Mouse (Mus musculus): ENCODE measurements around the gene 9230104L09Rik. TPM values are rescaled to one million over a fixed set of nuclear protein-coding genes. Genes with fewer than 3 reads are reported as not detected.
A peak's percentile ranks its signal among the peaks of the same experiment; 100 is the strongest.

Gene 9230104L09Rik
- polyA plus RNA-seq, 1 experiment from 2014 or later, result 0.22 TPM

DNA sequence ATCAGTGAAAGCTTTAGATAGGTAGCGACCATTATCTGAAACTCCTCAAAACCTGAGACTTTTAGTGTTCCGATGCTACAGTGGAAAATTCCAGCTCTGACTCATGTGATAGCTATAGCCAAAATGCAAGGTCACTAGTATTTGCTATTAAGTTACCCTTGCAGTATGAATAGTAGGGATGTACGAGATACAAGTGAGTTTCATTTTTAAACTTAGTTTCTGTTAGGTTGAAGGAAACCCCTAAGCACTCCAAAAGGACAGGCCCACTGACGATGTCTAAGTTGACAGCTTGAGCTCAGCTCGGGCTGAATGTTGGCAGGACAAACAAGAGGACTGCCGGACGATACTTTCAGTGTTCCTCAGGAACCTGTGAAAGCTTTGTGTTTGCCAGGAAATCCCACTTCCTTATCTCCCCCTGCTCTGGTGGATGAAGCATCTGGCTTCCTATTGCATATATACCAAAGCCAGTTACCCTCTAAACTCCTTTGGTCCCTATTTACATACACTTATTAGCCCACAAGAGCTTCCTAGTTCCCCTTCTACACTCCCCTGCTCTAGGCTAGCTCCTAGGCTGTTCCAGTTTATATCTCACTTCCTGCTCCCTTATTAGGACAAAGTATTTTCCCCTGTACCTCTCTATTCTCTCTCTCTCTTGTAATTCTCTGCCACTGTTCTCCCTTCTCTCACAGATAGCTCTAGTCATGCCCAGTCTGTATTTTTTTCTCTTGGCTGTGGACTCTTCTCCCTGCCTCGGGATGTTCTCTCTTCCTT is 8.0 kb downstream of the 9230104L09Rik start:
- DNase-seq (ENCODE audit: low spot score), result no peak

DNA sequence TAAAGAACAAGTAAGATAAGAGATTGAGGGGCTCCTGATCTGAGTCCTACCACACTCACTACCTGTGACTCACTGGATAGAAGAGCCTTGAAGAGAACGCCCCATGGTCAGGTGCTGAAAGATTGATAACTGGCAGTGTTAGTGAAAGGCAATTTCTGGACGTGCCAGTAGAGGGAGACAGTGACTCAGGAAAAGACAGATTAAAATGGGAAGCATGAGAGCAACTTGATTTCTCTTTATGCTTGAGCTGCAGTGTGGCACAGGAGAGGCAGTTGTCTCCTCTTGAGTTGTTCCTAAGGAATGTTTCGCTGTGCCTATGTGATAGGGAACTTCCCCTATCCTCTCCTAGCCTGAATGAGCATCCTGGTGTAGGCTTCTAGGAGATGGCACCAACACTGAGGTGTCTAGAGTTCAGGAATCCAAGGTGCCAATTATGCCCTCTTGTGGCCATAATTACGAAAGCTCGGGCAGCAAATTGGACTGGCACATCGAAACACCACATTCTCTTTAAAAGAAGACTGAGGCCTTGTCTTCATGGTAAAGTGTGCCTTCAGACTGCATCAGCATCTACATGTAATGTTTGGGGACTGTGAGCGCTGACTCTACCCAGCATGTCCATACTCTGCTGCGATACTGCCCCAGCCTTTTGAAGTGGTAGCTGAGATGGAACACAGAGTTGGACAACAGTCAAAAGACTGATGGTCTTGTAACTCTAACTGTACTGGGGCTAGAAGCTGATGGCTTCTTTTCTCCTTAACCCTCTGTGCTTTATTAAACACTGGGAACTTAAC is 13.5 kb downstream of the 9230104L09Rik start:
- DNase-seq (ENCODE audit: low spot score), result peak; percentile 48

DNA sequence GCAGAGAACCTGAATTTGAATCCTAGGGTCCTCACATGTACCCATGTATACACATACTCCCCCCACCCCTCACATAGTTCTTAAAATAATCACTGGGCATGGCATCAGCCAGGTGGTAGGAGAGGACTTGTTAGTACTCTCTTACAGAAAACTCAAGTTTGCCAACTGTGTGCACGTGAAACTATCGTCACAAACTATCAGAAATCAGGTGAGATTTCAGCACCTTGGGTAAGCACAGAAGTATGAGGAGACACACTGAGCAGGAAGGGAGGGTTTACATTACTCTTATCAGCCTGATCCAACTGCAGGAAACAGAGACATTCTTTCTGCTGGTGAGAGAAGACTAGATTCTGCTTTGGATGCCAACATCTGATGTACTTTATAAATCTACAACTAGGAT is 25.6 kb downstream of the 9230104L09Rik start:
- DNase-seq (ENCODE audit: low spot score), result no peak

DNA sequence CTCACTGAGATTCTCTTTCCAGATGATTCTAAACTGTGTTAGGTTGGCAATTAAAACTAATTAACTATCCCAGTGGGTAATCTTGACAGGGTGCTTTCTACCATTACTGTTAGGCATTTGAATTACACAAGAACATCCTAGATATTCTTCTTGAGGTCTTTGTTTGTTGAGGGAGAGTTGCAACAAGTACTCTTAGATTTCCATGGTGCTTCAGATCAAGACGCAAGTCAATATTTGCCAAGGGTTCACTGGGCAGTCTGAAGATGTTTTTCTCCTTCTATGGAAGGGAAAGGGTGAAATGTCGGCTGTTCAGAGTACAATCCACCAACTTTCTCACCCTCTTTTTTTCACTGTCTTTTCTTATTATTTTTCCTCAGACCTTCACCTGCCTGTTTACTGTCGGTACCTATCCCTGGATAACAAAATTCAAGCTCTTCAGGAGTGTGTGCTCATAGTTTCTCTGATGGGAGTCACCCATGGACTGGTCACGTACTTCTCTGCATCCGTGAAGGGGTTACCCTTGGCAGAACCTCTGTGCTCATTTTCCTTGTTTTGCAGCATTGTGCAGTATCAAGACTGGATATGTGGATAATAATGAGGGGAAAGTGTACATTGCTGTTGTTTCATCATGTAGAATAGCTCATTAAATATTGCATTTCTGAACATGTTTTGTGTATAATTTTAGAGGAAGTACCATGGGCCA is 26.6 kb downstream of the 9230104L09Rik start:
- DNase-seq (ENCODE audit: low spot score), result no peak

DNA sequence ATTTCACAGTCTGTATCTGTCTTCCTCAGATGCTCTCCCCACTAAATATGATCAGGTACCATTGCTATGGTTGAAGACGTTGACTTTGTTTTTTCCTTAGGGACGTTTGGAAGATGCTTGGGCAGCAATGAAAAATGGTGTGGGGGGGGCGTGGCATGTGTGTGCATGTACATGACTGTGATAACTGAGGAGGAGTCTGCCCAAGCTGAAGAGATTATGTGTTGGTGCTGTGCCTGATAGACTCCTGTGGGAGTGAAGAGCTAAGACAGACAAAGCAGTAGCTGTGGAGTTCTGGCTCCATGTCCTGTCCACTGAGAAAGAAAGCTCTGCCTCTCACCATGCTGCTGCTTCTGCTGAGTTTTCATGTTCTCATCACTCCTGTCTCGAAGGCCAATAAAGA is 29.9 kb downstream of the 9230104L09Rik start, which contains the start of gene Cst9:
TSS of gene Cst9 (plus strand) at position 236 of the 400 bp plus-strand sequence.
- no peak for DNase-seq (ENCODE audit: low spot score)

DNA sequence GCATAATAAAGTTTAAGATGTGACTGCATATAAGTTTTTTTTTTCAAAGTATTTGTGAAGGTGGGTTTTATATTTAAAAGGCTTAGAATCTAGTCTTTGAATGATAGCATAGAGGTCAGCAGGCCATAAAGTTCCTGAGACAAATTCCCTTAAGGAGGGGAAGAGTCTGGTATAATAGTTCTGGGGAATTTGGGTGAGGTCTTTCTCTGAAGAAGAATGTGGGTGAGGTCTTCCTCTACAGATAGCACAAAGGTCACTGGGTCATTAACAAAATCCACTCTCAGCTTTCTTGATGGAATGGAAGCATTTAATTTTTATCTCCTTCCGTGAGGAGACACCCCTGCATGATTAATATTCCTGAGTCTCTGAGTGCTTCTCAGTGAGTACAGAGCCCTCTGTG is 38.9 kb downstream of the 9230104L09Rik start:
- no peak for DNase-seq (ENCODE audit: low spot score)

DNA sequence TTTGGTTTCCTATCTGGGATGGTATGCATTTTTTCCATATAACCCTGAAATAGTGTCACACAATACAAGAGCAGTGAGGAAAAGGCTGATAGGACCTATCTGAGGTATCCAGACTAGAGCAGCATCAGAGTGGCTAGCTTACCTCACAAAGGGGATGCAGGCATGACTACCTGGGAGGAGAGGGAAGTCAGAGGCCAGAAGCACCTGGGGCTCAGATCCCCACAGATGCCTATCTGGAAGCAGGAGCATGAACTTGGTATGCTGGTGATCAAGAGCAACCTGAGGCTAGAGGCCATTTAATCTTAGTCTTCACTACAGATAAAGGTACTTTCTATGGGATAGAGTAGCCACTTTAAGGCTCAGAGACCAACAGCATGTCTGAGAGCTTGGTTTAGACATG is 44.9 kb downstream of the 9230104L09Rik start, which contains the start of gene Cst13:
TSS of gene Cst13 (plus strand) at position 173 of the 400 bp plus-strand sequence.
- DNase-seq (ENCODE audit: low spot score), result no peak

DNA sequence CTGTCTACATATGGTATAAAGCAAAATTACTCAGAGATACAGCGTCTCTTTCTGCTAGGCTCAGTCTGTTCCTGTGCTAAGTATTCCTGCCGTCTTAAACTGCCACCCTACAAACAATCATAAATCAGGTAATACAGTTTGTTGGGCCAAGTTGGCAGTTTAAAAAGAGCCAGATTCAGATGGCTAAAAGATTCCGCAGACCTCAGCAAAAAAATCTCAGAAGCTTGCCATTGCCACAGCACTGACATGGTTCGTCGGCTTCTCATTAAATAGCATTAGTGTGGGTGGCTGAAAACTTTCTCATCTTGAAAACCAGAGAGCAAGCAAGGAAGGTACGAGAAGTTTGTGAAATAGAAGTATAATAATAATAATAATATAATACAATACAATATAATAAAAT is 58.1 kb downstream of the 9230104L09Rik start:
- DNase-seq (ENCODE audit: low spot score), result no peak

DNA sequence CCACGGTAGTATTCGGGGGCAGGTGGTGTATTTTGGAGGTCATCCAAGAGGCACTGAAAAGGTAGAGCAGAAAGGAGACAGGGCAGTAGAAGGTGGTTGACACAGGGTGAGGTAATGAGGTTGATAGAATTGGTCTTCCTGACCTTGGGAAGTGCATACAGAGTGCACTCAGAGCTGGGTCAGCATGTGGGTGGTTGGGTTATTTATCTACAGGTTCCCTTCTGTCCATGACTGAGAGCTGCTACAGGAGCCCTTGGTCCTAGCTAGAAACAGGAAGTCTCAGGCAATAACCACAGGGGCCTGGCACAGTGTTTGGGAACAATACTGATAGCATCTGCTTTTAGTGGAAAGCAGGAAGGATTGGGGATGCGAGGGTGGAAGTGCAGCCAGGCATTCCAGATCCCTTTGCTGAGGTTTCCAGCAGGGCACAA is 63.3 kb downstream of the 9230104L09Rik start:
- no peak for DNase-seq (ENCODE audit: low spot score)

DNA sequence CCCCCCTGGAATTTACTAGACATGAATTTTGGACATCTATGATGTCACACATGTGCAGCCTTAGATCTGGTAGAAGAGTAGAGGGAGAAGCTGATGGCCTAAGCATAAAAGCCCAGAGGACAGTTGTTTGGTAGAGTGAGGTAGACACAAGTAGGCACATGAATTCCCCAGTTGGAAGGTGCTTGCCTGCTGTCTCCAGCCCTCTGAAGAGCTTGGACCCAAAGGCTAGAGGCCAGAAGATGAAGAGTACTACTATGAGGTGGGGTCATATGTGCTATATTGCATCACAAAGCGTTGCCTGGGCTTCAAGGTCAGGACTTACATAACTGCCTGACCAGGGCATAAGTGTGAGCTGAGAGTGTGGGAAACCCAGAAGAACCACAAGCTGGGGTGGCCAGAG is 66.4 kb downstream of the 9230104L09Rik start, which contains the start of gene Cst8:
TSS of gene Cst8 (plus strand) at position 301 of the 400 bp plus-strand sequence.
- no peak for DNase-seq (ENCODE audit: low spot score)

Other genes starting within 250 kb of the 9230104L09Rik start
- 124 and 133 TPM in 2 replicates for gene Nxt1, start 192.4 kb downstream of the 9230104L09Rik start, polyA plus RNA-seq (2015; fragmentation: Nextera tagmentation; extraction: Ambion mirVana)
- 12.0 and 14.1 TPM in 2 replicates for gene Gzf1, start 184.0 kb downstream of the 9230104L09Rik start, polyA plus RNA-seq (2015; fragmentation: Nextera tagmentation; extraction: Ambion mirVana)
- 0.51 and 0.74 TPM in 2 replicates for gene Napb, start 132.6 kb downstream of the 9230104L09Rik start, polyA plus RNA-seq (2015; fragmentation: Nextera tagmentation; extraction: Ambion mirVana)
- gene Cstl1, start 114.7 kb downstream of the 9230104L09Rik start, polyA plus RNA-seq (2015; fragmentation: Nextera tagmentation; extraction: Ambion mirVana), result not detected in 2 replicates
- gene Cst11, start 93.5 kb downstream of the 9230104L09Rik start, polyA plus RNA-seq (2015; fragmentation: Nextera tagmentation; extraction: Ambion mirVana), result not detected in 2 replicates
- not detected in 2 replicates for gene 8030411F24Rik, start 83.0 kb downstream of the 9230104L09Rik start, polyA plus RNA-seq (2015; fragmentation: Nextera tagmentation; extraction: Ambion mirVana)
- gene Cst12, start 75.7 kb downstream of the 9230104L09Rik start, polyA plus RNA-seq (2015; fragmentation: Nextera tagmentation; extraction: Ambion mirVana), result 0.33 and 0.36 TPM in 2 replicates
- gene Cst8, start 66.3 kb downstream of the 9230104L09Rik start, polyA plus RNA-seq (2015; fragmentation: Nextera tagmentation; extraction: Ambion mirVana), result 0.31 and 0.40 TPM in 2 replicates
- gene Cst13, start 45.0 kb downstream of the 9230104L09Rik start, polyA plus RNA-seq (2015; fragmentation: Nextera tagmentation; extraction: Ambion mirVana), result not detected in 2 replicates
- 0.42 and 0.90 TPM in 2 replicates for gene Cst9, start 29.9 kb downstream of the 9230104L09Rik start, polyA plus RNA-seq (2015; fragmentation: Nextera tagmentation; extraction: Ambion mirVana)
- 603 and 634 TPM in 2 replicates for gene Cst3, start 10.7 kb upstream of the 9230104L09Rik start, polyA plus RNA-seq (2015; fragmentation: Nextera tagmentation; extraction: Ambion mirVana)
- not detected in 2 replicates for gene Gm1330, start 138.2 kb upstream of the 9230104L09Rik start, polyA plus RNA-seq (2015; fragmentation: Nextera tagmentation; extraction: Ambion mirVana)
- not detected in 2 replicates for gene Gm10750, start 152.2 kb upstream of the 9230104L09Rik start, polyA plus RNA-seq (2015; fragmentation: Nextera tagmentation; extraction: Ambion mirVana)